Mouse (Mus musculus) heart, postnatal 0 days (tissue): ENCODE data around the gene Rnf8.

Source experiments
- CTCF ChIP-seq: IDR thresholded peaks from 2 replicates; pipeline ENCODE4 v1.5.1; 2016; ENCODE audit warnings: antibody characterized with exemption, control low read depth, low read depth
- EP300 ChIP-seq: IDR thresholded peaks from 2 replicates; pipeline ENCODE4 v1.6.1; 2016; ENCODE audit warnings: antibody characterized with exemption, low read depth

- TF ChIP-seq CTCF (no peak), EP300 (no peak)
Observed at GRCm38 (mm10) chr17:29673325-29673724, 58.7 kb downstream of the Rnf8 start.
